Comparison of ENCODE assay signal across 23 mouse cellular contexts in the genomic region with DNA sequence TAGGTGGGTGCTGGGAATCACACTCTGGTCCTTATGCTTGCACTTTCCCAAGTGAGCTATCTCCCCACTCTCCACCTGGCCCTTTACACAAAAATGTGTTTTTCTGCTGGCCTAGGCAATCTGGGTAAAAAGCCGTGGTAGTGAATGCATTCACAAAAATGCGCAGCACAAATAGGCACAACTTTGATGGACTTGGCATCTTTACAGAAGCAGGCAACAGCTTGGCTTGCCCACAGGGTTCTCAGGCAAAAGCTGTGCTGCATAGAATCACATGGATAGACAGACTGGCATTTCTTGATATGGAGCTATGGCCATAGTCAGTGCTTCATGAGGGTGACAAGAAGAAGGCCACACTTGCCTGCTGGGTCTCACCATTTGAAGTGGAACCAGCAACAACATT. TPM values are rescaled to one million over a fixed set of nuclear protein-coding genes. Genes with fewer than 3 reads are reported as not detected.
A peak's percentile ranks its signal among the peaks of the same experiment; 100 is the strongest.
DNase-seq lines count a peak whose midpoint lies in the region; ATAC-seq and TF ChIP-seq lines count a peak whose summit lies in the region.
"Had no signal": no experiment of that assay in that cellular context is flagged by ENCODE, and none has a peak within 500 bp of the region (broad histone marks: within the 10 kb centered on the region; RNA-seq: fewer than 3 reads in every experiment).

No protein-coding gene starts in this region.

- TF ChIP-seq CTCF in hindbrain, postnatal 0 days (IDR thresholded peaks at IDR 0.05; ENCODE audit: low read depth) = no peak
- no peak for TF ChIP-seq CTCF in midbrain, postnatal 0 days (IDR thresholded peaks at IDR 0.05)

- no peaks in the 10 kb centered on the region for H3K36me3 ChIP-seq in hindbrain, postnatal 0 days (ENCODE audit: insufficient read depth, low read length)
- no peaks in the 10 kb centered on the region for H3K36me3 ChIP-seq in hindbrain, embryonic 11.5 days (ENCODE audit: control insufficient read depth, insufficient read depth, low read length)
- H3K36me3 ChIP-seq in midbrain, postnatal 0 days (ENCODE audit: insufficient read depth, low read length) = no peaks in the 10 kb centered on the region
- H3K36me3 ChIP-seq in midbrain, embryonic 15.5 days (replicated peaks) = no peaks in the 10 kb centered on the region
- H3K36me3 ChIP-seq: embryonic facial prominence, embryonic 10.5 days; embryonic facial prominence, embryonic 12.5 days; forebrain, embryonic 15.5 days; G1E had no signal

- 79% methylated on average over 2 of the region's 2 CpGs for WGBS in hindbrain, postnatal 0 days
- WGBS in hindbrain, embryonic 11.5 days = 97% methylated on average over 2 of the region's 2 CpGs
- 84% methylated on average over 2 of the region's 2 CpGs for WGBS in midbrain, postnatal 0 days
- WGBS in midbrain, embryonic 15.5 days = 89% methylated on average over 2 of the region's 2 CpGs

- H3K9ac ChIP-seq in hindbrain, postnatal 0 days (replicated peaks; ENCODE audit: low read length) = no peak overlapping the region
- H3K9ac ChIP-seq in hindbrain, embryonic 11.5 days (ENCODE audit: low read depth, low read length) = no peak overlapping the region
- no peak overlapping the region for H3K9ac ChIP-seq in midbrain, postnatal 0 days (replicated peaks; ENCODE audit: low read length, poor library complexity, severe bottlenecking)
- no peak overlapping the region for H3K9ac ChIP-seq in midbrain, embryonic 15.5 days
- H3K9ac ChIP-seq: embryonic facial prominence, embryonic 12.5 days; forebrain, embryonic 13.5 days; forebrain, embryonic 15.5 days; forebrain, postnatal 0 days had no signal

- peak; percentile 35 to 54 for DNase-seq in cerebellum, postnatal 14 days
- no peak for DNase-seq in cerebellum, postnatal 36 days
- peak; percentile 24 for DNase-seq in hindbrain, postnatal 0 days (ENCODE audit: low spot score)
- DNase-seq in hindbrain, embryonic 11.5 days (ENCODE audit: low spot score) = no peak
- peak; percentile 26 for DNase-seq in midbrain, postnatal 0 days (ENCODE audit: low spot score)
- DNase-seq in layer of hippocampus, postnatal 36 days = no peak
- DNase-seq: adrenal gland, adult 2 months; adrenal gland, postnatal 10 days; adrenal gland, postnatal 25 days; B cell, adult 2 months; cerebellum, adult 11-12 months; cerebellum, adult 9-10 months; forebrain, postnatal 0 days had no signal

- H3K9me3 ChIP-seq in hindbrain, postnatal 0 days (ENCODE audit: low read length) = no peaks in the 10 kb centered on the region
- no peaks in the 10 kb centered on the region for H3K9me3 ChIP-seq in hindbrain, embryonic 11.5 days (ENCODE audit: control insufficient read depth, low read length)
- 0 out of 2 replicates have a peak, but pooled peaks cover 3% of the 10 kb centered on the region for H3K9me3 ChIP-seq in midbrain, postnatal 0 days (ENCODE audit: low read length)
- H3K9me3 ChIP-seq in midbrain, embryonic 15.5 days = 0 out of 2 replicates have a peak, but pooled peaks cover 2% of the 10 kb centered on the region
- H3K9me3 ChIP-seq: embryonic facial prominence, embryonic 12.5 days; forebrain, embryonic 15.5 days had no signal

- no peak overlapping the region for H3K27ac ChIP-seq in hindbrain, postnatal 0 days
- no peak overlapping the region for H3K27ac ChIP-seq in hindbrain, embryonic 11.5 days (ENCODE audit: low read depth, low read length)
- H3K27ac ChIP-seq in midbrain, postnatal 0 days (ENCODE audit: low read depth, low read length) = no peak overlapping the region
- no peak overlapping the region for H3K27ac ChIP-seq in midbrain, embryonic 15.5 days
- H3K27ac ChIP-seq: embryonic facial prominence, embryonic 10.5 days; embryonic facial prominence, embryonic 12.5 days; forebrain, embryonic 13.5 days; forebrain, embryonic 15.5 days had no signal

- H3K4me3 ChIP-seq in hindbrain, postnatal 0 days (ENCODE audit: low read length) = no peak overlapping the region
- no peak overlapping the region for H3K4me3 ChIP-seq in hindbrain, embryonic 11.5 days (ENCODE audit: low read depth, low read length)
- H3K4me3 ChIP-seq in midbrain, postnatal 0 days (ENCODE audit: low read depth, low read length) = no peak overlapping the region
- no peak overlapping the region for H3K4me3 ChIP-seq in midbrain, embryonic 15.5 days
- H3K4me3 ChIP-seq: embryonic facial prominence, embryonic 10.5 days; embryonic facial prominence, embryonic 12.5 days; forebrain, embryonic 13.5 days; forebrain, embryonic 15.5 days had no signal

- H3K4me1 ChIP-seq in hindbrain, postnatal 0 days (ENCODE audit: insufficient read depth, low read length) = no peaks in the 10 kb centered on the region
- H3K4me1 ChIP-seq in hindbrain, embryonic 11.5 days (replicated peaks; ENCODE audit: control insufficient read depth, insufficient read depth, low read length) = no peaks in the 10 kb centered on the region
- H3K4me1 ChIP-seq in midbrain, postnatal 0 days (ENCODE audit: insufficient read depth, low read length) = no peaks in the 10 kb centered on the region
- no peaks in the 10 kb centered on the region for H3K4me1 ChIP-seq in midbrain, embryonic 15.5 days
- H3K4me1 ChIP-seq: embryonic facial prominence, embryonic 10.5 days; embryonic facial prominence, embryonic 12.5 days; forebrain, embryonic 13.5 days; forebrain, embryonic 15.5 days had no signal

- no peaks in the 10 kb centered on the region for H3K27me3 ChIP-seq in hindbrain, postnatal 0 days (ENCODE audit: insufficient read depth, low read length)
- no peaks in the 10 kb centered on the region for H3K27me3 ChIP-seq in hindbrain, embryonic 11.5 days (ENCODE audit: control insufficient read depth, insufficient read depth, low read length)
- H3K27me3 ChIP-seq in midbrain, postnatal 0 days (ENCODE audit: insufficient read depth, low read length) = no peaks in the 10 kb centered on the region
- no peaks in the 10 kb centered on the region for H3K27me3 ChIP-seq in midbrain, embryonic 15.5 days (replicated peaks)
- H3K27me3 ChIP-seq: CH12.LX; embryonic facial prominence, embryonic 12.5 days; forebrain, embryonic 13.5 days; forebrain, embryonic 15.5 days; Patski had no signal

- no peak for ATAC-seq in hindbrain, postnatal 0 days
- ATAC-seq in hindbrain, embryonic 11.5 days (ENCODE audit: low FRiP score) = no peak
- ATAC-seq in midbrain, postnatal 0 days (ENCODE audit: low FRiP score) = no peak
- ATAC-seq in midbrain, embryonic 15.5 days (replicated peaks) = no peak
- ATAC-seq: activated CD4-positive, CD25-positive, alpha-beta regulatory T cell, adult 4 months; CD4-positive, CD25-positive, alpha-beta regulatory T cell, adult 4 months; forebrain, embryonic 13.5 days; forebrain, embryonic 15.5 days; forebrain, postnatal 0 days; Patski had no signal

- no peak overlapping the region for H3K4me2 ChIP-seq in hindbrain, postnatal 0 days (ENCODE audit: low read depth, low read length)
- H3K4me2 ChIP-seq in hindbrain, embryonic 11.5 days (replicated peaks; ENCODE audit: low read depth, low read length) = no peak overlapping the region
- no peak overlapping the region for H3K4me2 ChIP-seq in midbrain, postnatal 0 days (ENCODE audit: low read depth, low read length, poor library complexity, severe bottlenecking)
- H3K4me2 ChIP-seq in midbrain, embryonic 15.5 days = no peak overlapping the region
- H3K4me2 ChIP-seq: embryonic facial prominence, embryonic 12.5 days; forebrain, embryonic 13.5 days; forebrain, embryonic 15.5 days had no signal

RNA-seq across cellular contexts. Expression of gene Fbxo7, which starts 57.0 kb away (rescaled TPM):
- total RNA-seq in hindbrain, postnatal 0 days (2014; rRNA removed) = 14.6 and 17.7 TPM in 2 replicates
- 30.9 and 35.6 TPM in 2 replicates for polyA plus RNA-seq in hindbrain, postnatal 0 days (2015; fragmentation: Nextera tagmentation; extraction: Ambion mirVana)
- polyA plus RNA-seq in hindbrain, embryonic 11.5 days (2014; fragmentation: Nextera tagmentation; extraction: Ambion mirVana) = 16.2 and 18.1 TPM in 2 replicates
- 16.6 and 19.6 TPM in 2 replicates for total RNA-seq in midbrain, postnatal 0 days (2014; rRNA removed)
- 26.1 and 29.6 TPM in 2 replicates for polyA plus RNA-seq in midbrain, postnatal 0 days (2015; fragmentation: Nextera tagmentation; extraction: Ambion mirVana)
- polyA plus RNA-seq in midbrain, embryonic 15.5 days (2015; fragmentation: Nextera tagmentation; extraction: Ambion mirVana) = 18.8 TPM in 2 replicates
- 10 to 100 TPM; 22.2 to 24.8 TPM for total RNA-seq in layer of hippocampus, postnatal 36 days (2021)

Comparison
In these comparisons a context has a peak if more than half of its experiments do, and no peak if none do; other contexts are left out.
1. DNase-seq: peak in cerebellum, postnatal 14 days (2 of 2), hindbrain, postnatal 0 days (single experiment) and midbrain, postnatal 0 days (single experiment); none in cerebellum, postnatal 36 days (0 of 2), hindbrain, embryonic 11.5 days (single experiment) and layer of hippocampus, postnatal 36 days (0 of 2).